Mouse (Mus musculus) midbrain, embryonic 15.5 days (tissue): ENCODE results near the gene Hba-a2. TPM values are rescaled to one million over a fixed set of nuclear protein-coding genes. Genes with fewer than 3 reads are reported as not detected.
"Not testable (repeated sequence)": the region's sequence is repeated elsewhere in the genome, so short reads cannot be mapped to it uniquely, and the experiment has no call there.

Experiments
- ATAC-seq: fragments of 200-750 bp; cut with Nextera tagmentation; replicated peaks from 2 replicates; pipeline ENCODE4 v1.8.0; 2017; ENCODE audit warnings: moderate TSS enrichment
- H3K27ac ChIP-seq: fragments of 300-500 bp; sonication (generic); 2 replicates; pipeline ENCODE4 v1.5.1; 2015; ENCODE audit warnings: mild to moderate bottlenecking, inconsistent platforms
- H3K27me3 ChIP-seq: fragments of 300-500 bp; sonication (generic); replicated peaks from 2 replicates; pipeline ENCODE4 v1.6.1; 2015; ENCODE audit warnings: inconsistent platforms
- H3K36me3 ChIP-seq: fragments of 300-500 bp; sonication (generic); replicated peaks from 2 replicates; pipeline ENCODE4 v1.6.1; 2015; ENCODE audit warnings: inconsistent platforms
- H3K4me1 ChIP-seq: fragments of 300-500 bp; sonication (generic); 2 replicates; pipeline ENCODE4 v1.6.1; 2015; ENCODE audit warnings: inconsistent platforms
- H3K4me2 ChIP-seq: fragments of 300-500 bp; sonication (generic); 2 replicates; pipeline ENCODE4 v1.6.1; 2015; ENCODE audit warnings: inconsistent platforms, mild to moderate bottlenecking, moderate library complexity
- H3K4me3 ChIP-seq: fragments of 300-500 bp; sonication (generic); 2 replicates; pipeline ENCODE4 v1.5.1; 2015; ENCODE audit warnings: mild to moderate bottlenecking, inconsistent platforms
- H3K9ac ChIP-seq: fragments of 300-500 bp; sonication (generic); 2 replicates; pipeline ENCODE4 v1.6.1; 2015; ENCODE audit warnings: mild to moderate bottlenecking, inconsistent platforms
- H3K9me3 ChIP-seq: fragments of 300-500 bp; sonication (generic); 2 replicates; pipeline ENCODE4 v1.6.1; 2016; ENCODE audit warnings: inconsistent platforms
- WGBS: fragments of 180-500 bp; shearing (Covaris S2); methylation state at CpG from one replicate; pipeline ENCODE4 v1.1.7; 2015; ENCODE audit warnings: mixed read lengths; 5-methylcytosine and 5-hydroxymethylcytosine counted together
- polyA plus RNA-seq: library from polyadenylated mRNA; unstranded; fragments of >200 nt; fragmentation: Nextera tagmentation; extraction: Ambion mirVana; gene quantifications from 2 replicates; pipeline ENCODE4 v1.2.1, GENCODE M21; 2015

Hba-a2 gene
- polyA plus RNA-seq, 1 experiment from 2014 or later, result 6,359 TPM

DNA sequence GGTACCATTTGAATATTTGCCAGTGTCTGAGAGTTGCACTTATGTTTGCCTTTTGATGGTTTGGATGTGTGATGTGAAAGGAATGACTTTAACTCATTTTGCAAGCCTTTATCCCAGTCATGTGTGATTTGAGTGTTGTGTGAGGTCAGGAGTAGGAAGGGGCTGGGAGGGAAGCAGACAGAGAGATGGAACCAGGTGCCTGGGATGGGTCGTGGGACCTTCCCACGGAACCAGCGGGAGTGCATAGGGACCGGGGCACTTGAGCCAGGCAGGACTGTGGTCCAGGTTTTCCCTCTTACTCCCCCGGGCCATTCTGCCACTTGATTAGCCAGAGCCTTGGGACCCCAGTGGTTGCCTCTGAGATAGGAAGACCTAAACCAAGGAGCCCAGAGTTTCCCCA is 28.3 kb upstream of the Hba-a2 start:
- no peaks in the 10 kb centered on the region for H3K27me3 ChIP-seq
- H3K9ac ChIP-seq, result peak overlapping the region; percentile 42
- H3K36me3 ChIP-seq, result no peaks in the 10 kb centered on the region
- H3K4me1 ChIP-seq, result peaks cover 14% of the 10 kb centered on the region
- ATAC-seq, result peak; percentile 62
- no peaks in the 10 kb centered on the region for H3K9me3 ChIP-seq
- WGBS, result 23% methylated on average over 5 of the region's 5 CpGs
- peak overlapping the region; percentile 93; the same call in 1 of the 2 replicates for H3K27ac ChIP-seq
- H3K4me3 ChIP-seq, result peak overlapping the region; percentile 53
- peak overlapping the region; percentile 54 for H3K4me2 ChIP-seq

DNA sequence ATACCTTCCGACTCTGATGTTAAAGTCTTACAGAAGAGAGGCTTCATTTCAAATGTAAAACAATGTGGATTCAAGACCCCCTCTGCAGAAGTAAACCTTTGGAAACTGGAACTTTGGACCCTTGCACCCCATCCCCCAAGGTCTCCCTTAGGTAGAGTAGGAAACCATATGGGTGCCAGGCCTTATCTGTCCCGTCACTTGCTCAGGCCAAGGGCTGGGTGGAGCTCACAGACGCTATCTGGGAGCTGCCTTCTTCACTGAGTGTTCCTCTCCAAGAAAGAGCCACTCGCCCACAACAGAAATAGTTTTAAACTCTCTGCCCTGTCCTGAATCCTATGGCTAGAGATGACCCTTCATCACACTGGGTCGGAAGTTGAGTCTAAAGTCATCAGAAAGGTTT is 27.3 kb upstream of the Hba-a2 start:
- H3K9ac ChIP-seq, result no peak overlapping the region
- WGBS, result 83% methylated on average over 5 of the region's 5 CpGs
- H3K36me3 ChIP-seq, result no peaks in the 10 kb centered on the region
- no peak overlapping the region for H3K4me2 ChIP-seq
- no peak overlapping the region for H3K4me3 ChIP-seq
- no peaks in the 10 kb centered on the region for H3K27me3 ChIP-seq
- no peak for ATAC-seq
- H3K9me3 ChIP-seq, result no peaks in the 10 kb centered on the region
- peaks cover 14% of the 10 kb centered on the region for H3K4me1 ChIP-seq
- no peak overlapping the region for H3K27ac ChIP-seq

DNA sequence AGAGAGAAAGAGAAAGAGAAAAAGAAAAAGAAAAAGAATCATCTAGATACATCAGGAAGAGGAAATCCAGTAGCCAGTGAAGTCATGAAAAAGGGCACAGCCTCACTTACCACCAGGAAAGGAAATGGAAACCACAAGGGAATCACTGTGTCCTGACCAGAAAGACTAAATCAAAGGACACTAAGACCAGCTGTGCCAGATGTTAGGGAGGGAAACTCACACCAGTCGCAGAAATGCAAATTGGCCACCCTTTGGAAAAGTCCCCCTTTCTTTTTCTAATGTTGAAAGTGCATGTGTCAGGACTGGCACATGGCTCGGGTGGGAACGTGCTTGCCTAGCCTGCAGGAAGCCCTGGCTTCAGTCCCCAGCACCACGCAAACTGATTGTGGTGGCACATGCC is 25.1 kb upstream of the Hba-a2 start:
- Histone ChIP-seq H3K4me3 (no peak overlapping the region), H3K9ac (no peak overlapping the region), H3K36me3 (no peaks in the 10 kb centered on the region), H3K27me3 (no peaks in the 10 kb centered on the region), H3K4me2 (no peak overlapping the region), H3K4me1 (peaks cover 11% of the 10 kb centered on the region), H3K9me3 (no peaks in the 10 kb centered on the region), H3K27ac (no peak overlapping the region)
- no peak for ATAC-seq
- 55% methylated on average over 4 of the region's 4 CpGs for WGBS

DNA sequence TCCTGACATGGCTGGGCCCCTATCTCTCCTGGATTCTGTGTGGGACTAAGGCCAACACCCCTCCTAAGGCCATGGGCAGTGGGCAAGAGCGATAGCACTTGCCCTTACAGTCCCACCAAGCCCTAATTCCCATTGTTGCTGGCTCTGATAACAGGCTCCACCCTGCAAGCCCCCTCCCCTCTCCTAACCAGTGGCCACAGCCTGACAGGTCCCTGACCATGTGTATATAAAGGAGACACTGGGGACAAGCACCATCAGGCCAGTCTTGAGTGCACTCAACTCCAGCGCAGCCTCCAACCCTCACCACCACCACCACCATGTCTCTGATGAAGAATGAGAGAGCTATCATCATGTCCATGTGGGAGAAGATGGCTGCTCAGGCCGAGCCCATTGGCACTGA is 19.9 kb upstream of the Hba-a2 start, which contains the start of gene Hba-x:
Gene Hba-x (plus strand): TSS at position 54 of the 400 bp plus-strand sequence.
- no peak within 1 kb of the TSS for H3K27ac ChIP-seq

DNA sequence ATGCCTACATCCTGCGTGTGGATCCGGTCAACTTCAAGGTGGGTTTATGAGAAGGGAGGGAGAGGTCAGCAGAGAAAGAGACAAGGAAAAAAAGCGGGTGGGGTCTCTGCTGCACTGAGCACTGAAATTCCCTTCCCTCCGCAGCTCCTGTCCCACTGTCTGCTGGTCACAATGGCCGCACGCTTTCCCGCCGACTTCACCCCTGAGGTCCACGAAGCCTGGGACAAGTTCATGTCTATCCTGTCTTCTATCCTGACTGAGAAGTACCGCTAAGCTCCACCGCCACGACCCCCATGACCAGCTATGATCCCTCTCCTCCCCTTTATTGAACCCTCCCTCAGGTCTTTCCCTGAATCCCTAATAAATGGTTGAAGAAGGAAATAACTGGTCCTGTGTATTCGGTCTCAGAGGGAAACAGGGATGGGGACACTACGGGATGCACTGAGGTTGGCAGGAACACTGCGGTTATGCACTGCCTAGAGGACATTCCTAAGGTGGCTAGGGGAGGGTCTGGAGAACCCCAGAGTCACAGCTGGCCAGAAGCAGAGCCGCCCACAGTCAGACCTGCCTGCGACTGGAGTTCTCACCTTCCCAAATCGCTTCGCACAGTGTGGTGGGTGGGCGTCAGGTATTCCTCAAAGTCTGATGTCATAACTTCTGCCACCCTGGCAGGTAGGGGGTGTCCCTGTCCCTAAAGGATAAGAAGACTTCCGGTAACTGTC is 18.4 kb upstream of the Hba-a2 start:
- H3K27ac ChIP-seq, result no peak overlapping the region
- H3K4me2 ChIP-seq, result no peak overlapping the region
- 78% methylated on average over 21 of the region's 21 CpGs for WGBS
- no peaks in the 10 kb centered on the region for H3K36me3 ChIP-seq
- H3K27me3 ChIP-seq, result no peaks in the 10 kb centered on the region
- ATAC-seq, result no peak
- H3K9me3 ChIP-seq, result no peaks in the 10 kb centered on the region
- no peak overlapping the region for H3K4me3 ChIP-seq
- H3K9ac ChIP-seq, result no peak overlapping the region
- H3K4me1 ChIP-seq, result no peaks in the 10 kb centered on the region

More for the DNA sequence above, 19.9 kb upstream of the Hba-a2 start, which contains the start of gene Hba-x:
- WGBS, result 71% methylated on average over 3 of the region's 3 CpGs
- H3K9ac ChIP-seq, result no peak within 1 kb of the TSS
- H3K36me3 ChIP-seq, result no peaks in the 10 kb centered on the region
- no peaks in the 10 kb centered on the region for H3K4me1 ChIP-seq
- H3K27me3 ChIP-seq, result no peaks in the 10 kb centered on the region
- H3K9me3 ChIP-seq, result no peaks in the 10 kb centered on the region
- no peak within 1 kb of the TSS for H3K4me2 ChIP-seq
- no peak within 1 kb of the TSS for H3K4me3 ChIP-seq
- no peak for ATAC-seq

DNA sequence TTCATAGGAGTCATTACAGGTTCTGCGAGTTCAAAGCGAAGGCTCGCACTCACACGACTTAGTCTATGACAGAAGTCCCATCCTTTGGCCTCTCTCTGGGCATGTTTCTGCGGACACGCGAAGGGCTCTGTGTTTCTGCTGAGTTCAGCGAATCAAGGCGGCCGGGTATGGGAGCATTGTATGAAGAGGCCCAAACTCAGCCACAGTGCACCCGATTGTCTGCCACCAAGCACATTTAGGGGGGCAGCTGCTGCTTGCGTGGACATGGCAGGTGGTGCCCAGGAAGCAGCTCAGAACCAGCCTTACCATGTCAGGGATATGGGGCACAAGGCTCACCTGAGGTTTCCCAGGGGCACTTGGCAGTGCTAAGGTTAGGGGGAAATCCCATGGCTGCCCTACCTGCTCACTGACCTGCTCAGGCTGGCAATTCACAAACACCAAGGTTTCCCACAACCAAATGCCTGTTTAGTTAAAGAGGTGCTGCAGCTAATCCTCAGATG is 17.8 kb upstream of the Hba-a2 start:
- H3K4me3 ChIP-seq, result no peak overlapping the region
- WGBS, result 84% methylated on average over 12 of the region's 12 CpGs
- no peaks in the 10 kb centered on the region for H3K4me1 ChIP-seq
- ATAC-seq, result no peak
- no peaks in the 10 kb centered on the region for H3K27me3 ChIP-seq
- H3K4me2 ChIP-seq, result no peak overlapping the region
- no peak overlapping the region for H3K9ac ChIP-seq
- H3K9me3 ChIP-seq, result no peaks in the 10 kb centered on the region
- H3K36me3 ChIP-seq, result no peaks in the 10 kb centered on the region
- no peak overlapping the region for H3K27ac ChIP-seq

DNA sequence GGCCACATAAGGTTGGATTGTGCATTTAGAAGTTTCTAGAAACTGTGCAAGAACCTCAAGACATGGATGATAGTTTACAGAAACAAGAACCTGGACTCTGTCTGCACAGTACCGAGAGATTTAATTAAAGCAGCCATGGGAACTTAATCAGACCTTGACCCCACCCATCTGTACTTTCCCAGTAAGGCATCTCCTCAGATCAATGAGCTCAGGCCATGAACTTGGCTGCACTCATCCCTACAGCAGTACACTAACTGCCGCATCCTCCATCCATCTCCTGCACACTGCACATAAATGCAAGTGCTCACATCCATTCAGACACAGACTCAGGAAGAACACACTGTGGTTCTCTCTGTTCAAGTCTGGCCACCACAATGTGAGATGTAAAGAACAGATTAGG is 15.6 kb upstream of the Hba-a2 start:
- H3K4me3 ChIP-seq, result no peak overlapping the region
- H3K36me3 ChIP-seq, result no peaks in the 10 kb centered on the region
- no peak overlapping the region for H3K27ac ChIP-seq
- no peak overlapping the region for H3K9ac ChIP-seq
- WGBS, result 78% methylated on average over 2 of the region's 2 CpGs
- H3K4me1 ChIP-seq, result no peaks in the 10 kb centered on the region
- H3K27me3 ChIP-seq, result no peaks in the 10 kb centered on the region
- no peak for ATAC-seq
- H3K9me3 ChIP-seq, result no peaks in the 10 kb centered on the region
- no peak overlapping the region for H3K4me2 ChIP-seq

DNA sequence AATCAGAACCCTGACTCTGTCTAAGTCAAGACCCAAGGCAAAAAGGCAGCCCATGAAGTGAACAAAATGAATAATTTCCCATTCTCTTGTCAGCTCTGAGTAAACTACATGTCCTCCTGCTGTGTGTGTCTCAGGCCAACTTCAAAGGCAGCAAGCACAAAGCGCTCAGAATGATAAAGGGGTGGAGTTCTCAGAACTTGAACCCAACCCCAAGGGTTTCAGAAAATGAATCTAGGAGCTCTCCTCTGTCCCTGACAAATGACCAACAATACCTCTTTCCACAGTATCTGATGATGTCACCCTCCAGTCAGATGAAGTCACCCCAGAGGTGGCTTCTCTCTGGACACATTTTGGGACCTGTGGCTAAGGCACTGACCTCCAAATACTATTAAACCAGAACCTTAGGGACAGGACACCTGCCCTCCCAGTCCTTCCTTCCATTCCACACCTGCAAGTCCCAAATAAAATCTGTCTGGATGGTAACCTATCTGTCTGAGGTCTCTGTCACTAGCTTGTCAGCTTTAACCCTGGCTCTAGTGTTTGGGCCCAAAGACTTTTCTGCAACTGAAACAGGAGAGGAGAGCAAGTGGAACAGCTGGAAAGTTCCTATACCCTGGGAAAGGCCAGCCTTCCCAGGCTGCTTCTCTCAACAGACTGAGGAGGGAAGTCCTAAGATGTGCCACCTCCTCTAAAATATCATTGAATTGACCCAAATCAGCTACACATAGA is 14.7 kb upstream of the Hba-a2 start:
- Histone ChIP-seq H3K4me1 (no peaks in the 10 kb centered on the region), H3K4me3 (no peak overlapping the region), H3K9me3 (no peaks in the 10 kb centered on the region), H3K9ac (no peak overlapping the region), H3K27ac (no peak overlapping the region), H3K4me2 (no peak overlapping the region), H3K36me3 (no peaks in the 10 kb centered on the region), H3K27me3 (no peaks in the 10 kb centered on the region)
- ATAC-seq, result no peak
- WGBS, result 80% methylated on average over 1 of the region's 1 CpGs

DNA sequence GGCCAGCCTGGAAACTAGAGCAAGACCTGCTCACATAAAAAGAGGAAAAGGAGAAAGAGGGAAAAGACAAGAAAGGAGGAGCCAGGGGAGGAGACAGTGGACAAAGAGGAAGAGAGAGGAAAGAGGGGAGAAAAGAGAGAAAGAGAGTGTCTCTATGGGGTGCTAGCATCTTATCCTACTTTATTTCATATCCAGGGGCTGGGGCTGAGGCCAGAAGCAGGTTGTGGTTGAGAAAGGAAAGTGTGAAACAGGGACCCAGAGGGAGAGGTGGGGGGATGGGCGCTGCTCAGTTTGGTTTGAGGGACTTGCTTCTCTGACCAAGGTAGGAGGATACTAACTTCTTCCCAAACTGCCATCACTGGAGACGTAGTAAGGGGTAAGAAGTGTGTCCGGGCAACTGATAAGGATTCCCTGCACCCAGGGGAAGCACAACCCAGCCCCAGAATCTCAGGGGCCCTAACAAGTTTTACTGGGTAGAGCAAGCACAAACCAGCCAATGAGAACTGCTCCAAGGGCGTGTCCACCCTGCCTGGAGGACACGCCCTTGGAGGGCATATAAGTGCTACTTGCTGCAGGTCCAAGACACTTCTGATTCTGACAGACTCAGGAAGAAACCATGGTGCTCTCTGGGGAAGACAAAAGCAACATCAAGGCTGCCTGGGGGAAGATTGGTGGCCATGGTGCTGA is 13.1 kb upstream of the Hba-a2 start, which contains the start of gene Hba-a1:
Gene Hba-a1 (plus strand): TSS at position 421 of the 687 bp plus-strand sequence.
- not testable (repeated sequence) for H3K36me3 ChIP-seq, ATAC-seq, H3K27ac ChIP-seq, H3K9me3 ChIP-seq, H3K27me3 ChIP-seq, H3K4me3 ChIP-seq, H3K4me1 ChIP-seq, H3K4me2 ChIP-seq, H3K9ac ChIP-seq
- 70% methylated on average over 1 of the region's 5 CpGs for WGBS

DNA sequence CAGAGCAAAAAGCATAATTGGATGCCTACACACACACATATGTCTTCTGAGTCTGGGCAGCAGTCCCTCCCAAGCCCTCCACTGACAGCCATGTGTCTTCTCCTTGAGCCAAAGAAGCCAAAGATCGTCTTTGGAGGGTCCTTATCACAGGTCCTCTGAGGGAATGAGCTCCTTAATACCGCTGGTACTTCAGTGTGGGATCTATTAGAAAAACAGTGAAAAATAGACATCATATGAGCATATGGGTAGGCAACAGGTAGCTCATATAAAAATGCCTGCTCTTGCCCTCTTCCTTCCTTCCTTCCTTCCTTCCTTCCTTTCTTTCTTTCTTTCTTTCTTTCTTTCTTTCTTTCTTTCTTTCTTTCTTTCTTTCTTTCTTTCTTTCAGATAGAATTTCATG is 11.7 kb upstream of the Hba-a2 start:
- not testable (repeated sequence) for H3K36me3 ChIP-seq, H3K4me1 ChIP-seq, H3K27ac ChIP-seq, H3K9ac ChIP-seq, ATAC-seq, H3K4me3 ChIP-seq, H3K9me3 ChIP-seq, H3K27me3 ChIP-seq, H3K4me2 ChIP-seq
- WGBS, result 59% methylated on average over 2 of the region's 2 CpGs

DNA sequence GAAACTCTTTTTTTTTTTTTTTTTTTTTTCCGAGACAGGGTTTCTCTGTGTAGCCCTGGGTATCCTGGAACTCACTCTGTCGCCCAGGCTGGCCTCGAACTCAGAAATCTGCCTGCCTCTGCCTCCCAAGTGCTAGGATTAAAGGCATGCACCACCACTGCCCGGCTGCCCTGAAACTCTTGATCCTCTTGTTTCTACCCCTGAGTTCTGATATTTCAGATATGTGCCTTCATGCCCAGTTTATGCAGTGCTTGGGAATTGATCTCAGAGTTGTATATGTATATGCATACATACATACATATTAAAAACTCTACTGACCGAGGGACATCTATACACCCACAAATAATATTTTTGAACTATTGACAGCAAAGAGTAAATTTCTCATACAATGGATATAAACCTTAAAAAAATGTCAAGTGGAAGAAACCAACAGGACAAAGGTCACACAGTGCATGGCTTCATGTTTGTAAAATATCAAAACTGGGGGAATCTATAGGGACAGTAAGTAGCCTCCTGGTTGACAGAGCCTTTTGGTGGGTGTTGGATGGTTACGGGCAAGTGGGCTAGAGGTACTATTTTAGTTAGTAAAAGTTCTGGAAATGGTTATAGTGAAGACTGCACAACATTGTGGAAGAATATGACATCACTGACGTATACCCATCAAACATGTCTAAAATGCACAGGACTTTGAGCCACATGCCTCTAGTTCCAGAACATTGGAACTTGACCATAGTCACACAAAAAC is 11.1 kb upstream of the Hba-a2 start:
- no peak overlapping the region for H3K4me3 ChIP-seq
- H3K4me2 ChIP-seq, result no peak overlapping the region
- no peaks in the 10 kb centered on the region for H3K4me1 ChIP-seq
- 84% methylated on average over 7 of the region's 7 CpGs for WGBS
- H3K9ac ChIP-seq, result no peak overlapping the region
- no peak for ATAC-seq
- H3K9me3 ChIP-seq, result no peaks in the 10 kb centered on the region
- 0 out of 2 replicates have a peak, but pooled peaks cover 5% of the 10 kb centered on the region for H3K27me3 ChIP-seq
- no peak overlapping the region for H3K27ac ChIP-seq
- no peaks in the 10 kb centered on the region for H3K36me3 ChIP-seq

DNA sequence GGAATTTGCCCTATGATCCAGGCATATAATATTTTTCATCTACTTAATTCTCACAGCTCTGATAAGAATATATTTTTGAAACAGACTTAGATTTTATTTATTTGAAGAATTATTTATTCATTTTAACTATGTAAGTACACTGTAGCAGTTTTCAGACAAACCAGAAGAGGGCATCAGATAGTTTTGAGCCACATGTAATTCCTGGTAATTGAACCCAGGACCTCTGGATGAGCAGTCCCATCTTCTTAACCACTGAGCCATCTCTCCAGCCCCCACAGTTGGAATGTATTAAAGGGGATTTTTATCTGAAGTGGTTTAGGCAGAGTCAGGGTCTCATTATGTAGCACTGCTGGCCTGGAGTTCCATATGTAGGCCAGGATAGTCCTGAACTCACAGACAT is 10.4 kb upstream of the Hba-a2 start:
- H3K4me3 ChIP-seq, H3K27ac ChIP-seq, H3K4me2 ChIP-seq, H3K9me3 ChIP-seq, H3K36me3 ChIP-seq, ATAC-seq, H3K9ac ChIP-seq, H3K4me1 ChIP-seq, H3K27me3 ChIP-seq: not testable (repeated sequence)
